Comparison of ENCODE assay signal across 18 mouse cellular contexts in genomic region chr17:4396119-4396518, GRCm38 (mm10).
"Had no signal": no experiment of that assay in that cellular context is flagged by ENCODE, and none has a peak within 500 bp of the region (broad histone marks: within the 10 kb centered on the region; RNA-seq: fewer than 3 reads in every experiment).

No protein-coding gene starts in this region.

- DNase-seq: kidney, adult 8-10 months; kidney, postnatal 10 days; left cerebral cortex, postnatal 4 days; lung, embryonic 14.5 days; lung, postnatal 10 days; lung, postnatal 4 days; retina, postnatal 1 day; right cerebral cortex, postnatal 4 days; spleen, adult 18-20 months; thymus, adult 18-20 months; thymus, postnatal 14 days had no signal

- H3K9me3 ChIP-seq: liver, embryonic 15.5 days; neural tube, embryonic 13.5 days had no signal

- H3K4me2 ChIP-seq: limb, embryonic 13.5 days; liver, embryonic 15.5 days; lung, embryonic 14.5 days; midbrain, embryonic 12.5 days; neural tube, embryonic 13.5 days had no signal

- H3K27ac ChIP-seq: limb, embryonic 13.5 days; liver, embryonic 15.5 days; midbrain, embryonic 12.5 days; neural tube, embryonic 13.5 days had no signal

- ATAC-seq: intestine, postnatal 0 days; midbrain, embryonic 16.5 days had no signal

- H3K9ac ChIP-seq: limb, embryonic 13.5 days; liver, embryonic 15.5 days; lung, embryonic 14.5 days; midbrain, embryonic 12.5 days; neural tube, embryonic 13.5 days had no signal

- H3K36me3 ChIP-seq: limb, embryonic 13.5 days; liver, embryonic 15.5 days; midbrain, embryonic 12.5 days; neural tube, embryonic 13.5 days had no signal

- H3K4me1 ChIP-seq: limb, embryonic 13.5 days; liver, embryonic 15.5 days; midbrain, embryonic 12.5 days; neural tube, embryonic 13.5 days had no signal

- H3K27me3 ChIP-seq: limb, embryonic 13.5 days; liver, embryonic 15.5 days; megakaryocyte, embryonic 14.5 days; midbrain, embryonic 12.5 days; neural tube, embryonic 13.5 days had no signal

- H3K4me3 ChIP-seq: limb, embryonic 13.5 days; liver, embryonic 15.5 days; megakaryocyte, embryonic 14.5 days; midbrain, embryonic 12.5 days; neural tube, embryonic 13.5 days had no signal
